Mouse (Mus musculus): Measurements from ENCODE around the gene Lcn11. TPM values are rescaled to one million over a fixed set of nuclear protein-coding genes. Genes with fewer than 3 reads are reported as not detected.
"Not testable (repeated sequence)": the region's sequence is repeated elsewhere in the genome, so short reads cannot be mapped to it uniquely, and the experiment has no call there.

Lcn11 gene
- polyA plus RNA-seq (2015; fragmentation: Nextera tagmentation; extraction: Ambion mirVana) = not detected in 2 replicates

DNA sequence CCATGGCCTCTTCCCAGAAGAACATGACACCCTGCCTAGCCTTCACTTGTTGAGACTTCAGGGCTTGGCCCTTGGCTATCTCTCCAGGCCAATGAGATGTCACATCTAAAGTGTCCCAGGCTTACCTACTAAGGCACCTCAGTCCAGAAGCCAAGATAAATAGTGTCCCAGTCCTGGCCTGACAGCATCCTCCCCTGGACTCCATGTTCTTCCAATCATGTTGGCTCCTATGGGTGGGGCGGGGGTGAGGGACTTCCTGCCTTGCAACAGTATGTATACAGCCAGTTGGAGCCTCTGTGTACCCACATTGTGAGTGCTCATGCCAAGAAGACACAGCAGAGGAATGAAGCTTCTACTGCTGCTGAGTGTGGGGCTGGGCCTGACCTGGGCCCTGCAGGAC, at the start of gene Lcn11:
Gene Lcn11, plus strand, starts transcription at position 301 of the 400 bp plus-strand sequence.
- Histone ChIP-seq H3K27me3 (no peaks in the 10 kb centered on the region), H3K9me3 (no peaks in the 10 kb centered on the region), H3K36me3 (no peaks in the 10 kb centered on the region), H3K4me1 (replicated peaks) (no peaks in the 10 kb centered on the region), H3K4me3 (replicated peaks) (no peak within 1 kb of the TSS), H3K27ac (no peak within 1 kb of the TSS), H3K4me2 (replicated peaks) (no peak within 1 kb of the TSS), H3K9ac (replicated peaks) (no peak within 1 kb of the TSS)
- 83% methylated on average over 1 of the region's 1 CpGs for WGBS
- ATAC-seq = no peak

DNA sequence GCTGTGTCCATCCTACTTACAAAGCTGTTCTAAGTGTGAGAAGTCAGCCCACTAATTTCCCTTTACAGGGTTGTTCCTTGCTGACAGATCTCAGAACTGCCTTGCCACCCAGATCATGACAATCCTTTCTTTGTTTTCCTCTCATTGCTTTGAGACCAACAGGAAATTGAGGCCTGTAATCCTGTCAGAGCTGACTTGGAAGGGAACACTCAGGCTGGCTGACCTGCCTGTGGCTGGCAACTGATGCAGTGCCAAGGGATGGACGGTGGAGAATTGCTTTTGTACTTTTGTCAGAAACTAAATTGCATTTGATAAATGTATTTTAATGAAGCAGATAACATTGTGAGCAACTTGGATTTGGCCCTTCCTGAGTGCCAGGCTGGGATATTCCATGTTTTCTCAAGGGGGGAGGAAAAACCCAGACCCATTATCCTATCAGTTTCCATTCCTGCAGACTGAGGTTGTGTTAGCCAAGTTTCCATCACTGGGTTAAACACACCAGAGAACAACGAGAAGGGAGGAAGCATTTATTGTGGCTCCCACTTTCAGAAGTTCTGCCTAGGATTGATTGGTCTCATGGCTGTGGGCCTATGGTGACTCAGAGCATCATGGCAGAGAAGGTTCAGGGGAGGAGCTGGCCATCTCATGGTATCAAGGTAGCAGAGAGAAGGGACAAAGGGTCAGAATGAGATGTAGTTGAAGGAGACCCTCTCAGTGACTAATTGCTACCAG, 43.5 kb upstream of the Lcn11 start:
- Histone ChIP-seq H3K27me3 (no peaks in the 10 kb centered on the region), H3K27ac (no peak overlapping the region), H3K4me1 (replicated peaks) (no peaks in the 10 kb centered on the region), H3K4me3 (replicated peaks) (no peak overlapping the region), H3K9me3 (no peaks in the 10 kb centered on the region), H3K9ac (replicated peaks) (no peak overlapping the region), H3K36me3 (no peaks in the 10 kb centered on the region), H3K4me2 (replicated peaks) (no peak overlapping the region)
- no peak for ATAC-seq
- WGBS = 68% methylated on average over 2 of the region's 2 CpGs

DNA sequence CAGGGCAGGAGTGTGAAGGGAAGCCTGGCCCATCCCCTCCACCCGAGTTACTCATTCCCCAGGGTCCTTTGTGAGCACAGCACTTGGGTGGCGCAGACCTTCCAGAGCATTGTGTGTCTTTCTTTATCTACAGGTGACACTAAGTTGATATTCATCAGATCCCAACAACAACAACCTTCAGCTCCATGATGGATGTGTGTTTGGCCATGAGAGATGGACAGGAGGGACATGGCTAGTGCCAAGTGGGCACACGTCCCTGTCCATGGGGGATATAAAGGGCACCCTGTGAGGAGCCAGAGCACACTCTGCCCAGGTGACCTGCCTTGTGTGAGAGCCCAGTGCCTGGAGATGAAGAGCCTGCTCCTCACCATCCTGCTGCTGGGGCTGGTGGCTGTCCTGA, 40.1 kb upstream of the Lcn11 start, which contains the start of gene Obp2b:
Gene Obp2b, plus strand, starts transcription at position 301 of the 400 bp plus-strand sequence.
- WGBS = 92% methylated on average over 3 of the region's 3 CpGs
- H3K27ac ChIP-seq; ATAC-seq; H3K9me3 ChIP-seq; H3K4me3 ChIP-seq (replicated peaks); H3K9ac ChIP-seq (replicated peaks); H3K4me1 ChIP-seq (replicated peaks); H3K27me3 ChIP-seq; H3K4me2 ChIP-seq (replicated peaks); H3K36me3 ChIP-seq: not testable (repeated sequence)

DNA sequence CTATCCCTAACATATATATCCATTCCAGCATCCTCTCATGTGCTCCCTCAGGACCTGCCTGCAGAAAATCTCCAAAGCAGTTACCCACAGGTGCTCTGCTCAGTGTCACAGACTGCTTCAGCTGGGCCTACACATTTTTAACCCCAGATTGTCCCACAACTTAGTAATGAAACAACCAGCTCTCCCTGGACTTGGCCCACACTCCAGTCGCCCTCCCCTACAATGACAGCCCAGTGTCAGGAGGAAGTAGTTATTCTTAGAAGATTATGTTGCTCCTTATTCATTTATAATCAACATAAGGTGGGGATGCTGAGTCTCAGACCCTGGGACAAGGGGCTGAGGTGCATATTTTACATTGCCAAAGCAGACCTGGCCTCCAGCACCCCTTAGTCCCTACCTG, 35.1 kb upstream of the Lcn11 start:
- Histone ChIP-seq H3K4me1 (replicated peaks) (no peaks in the 10 kb centered on the region), H3K4me3 (replicated peaks) (no peak overlapping the region), H3K9ac (replicated peaks) (no peak overlapping the region), H3K27me3 (no peaks in the 10 kb centered on the region), H3K27ac (no peak overlapping the region), H3K36me3 (no peaks in the 10 kb centered on the region), H3K4me2 (replicated peaks) (no peak overlapping the region), H3K9me3 (peaks cover 3% of the 10 kb centered on the region; the same call in 1 of the 2 replicates)
- WGBS = 53% methylated on average over 1 of the region's 1 CpGs
- no peak for ATAC-seq

DNA sequence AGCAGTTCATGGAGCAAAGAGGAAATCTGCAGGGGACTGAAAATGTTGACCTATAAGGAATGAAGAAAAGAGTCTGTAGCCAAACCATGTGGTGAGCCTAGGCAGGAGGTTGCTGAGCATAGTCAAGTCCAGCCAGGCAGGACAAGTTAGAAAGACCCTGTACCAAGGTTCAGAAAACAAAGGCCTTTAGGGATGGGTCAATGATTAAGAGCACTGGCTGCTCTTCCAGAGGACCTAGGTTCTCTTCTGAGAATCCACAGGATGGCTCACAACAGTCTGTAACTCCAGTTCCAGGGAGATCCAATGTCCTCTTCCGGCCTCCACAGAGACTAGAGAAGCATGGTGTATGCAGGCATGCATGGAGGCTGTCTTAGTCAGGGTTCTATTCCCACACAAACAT, 22.6 kb upstream of the Lcn11 start:
- 0 out of 2 replicates have a peak, but pooled peaks cover 2% of the 10 kb centered on the region for H3K9me3 ChIP-seq
- no peak overlapping the region for H3K27ac ChIP-seq
- H3K4me3 ChIP-seq (replicated peaks) = no peak overlapping the region
- no peaks in the 10 kb centered on the region for H3K27me3 ChIP-seq
- H3K4me1 ChIP-seq (replicated peaks) = no peaks in the 10 kb centered on the region
- H3K36me3 ChIP-seq = no peaks in the 10 kb centered on the region
- H3K4me2 ChIP-seq (replicated peaks) = no peak overlapping the region
- no peak for ATAC-seq
- 100% methylated on average over 1 of the region's 1 CpGs for WGBS
- H3K9ac ChIP-seq (replicated peaks) = no peak overlapping the region

DNA sequence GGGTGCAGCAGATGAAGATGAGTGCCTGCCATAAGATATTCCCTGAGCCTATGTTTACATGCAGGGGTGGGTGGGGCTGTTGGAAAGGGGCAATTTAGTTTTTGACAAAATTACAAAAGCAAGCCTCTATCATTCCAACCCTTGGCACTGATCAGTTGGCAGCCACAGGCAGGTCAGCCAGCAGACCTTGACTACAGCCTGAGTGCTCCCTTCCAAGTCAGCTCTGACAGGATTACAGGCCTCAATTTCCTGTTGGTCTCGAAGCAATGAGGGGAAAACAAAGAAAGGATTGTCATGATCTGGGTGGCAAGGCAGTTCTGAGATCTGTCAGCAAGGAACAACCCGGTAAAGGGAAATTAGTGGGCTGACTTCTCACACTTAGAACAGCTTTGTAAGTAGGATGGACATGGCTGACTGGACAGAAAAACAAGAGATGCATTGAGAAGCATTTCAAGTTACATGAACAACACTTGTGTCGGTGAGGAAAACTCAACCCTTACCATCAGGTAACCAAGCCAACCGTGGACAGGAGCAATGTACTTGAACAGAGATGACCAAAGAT, 18.7 kb upstream of the Lcn11 start:
- Histone ChIP-seq H3K27me3 (no peaks in the 10 kb centered on the region), H3K4me3 (replicated peaks) (no peak overlapping the region), H3K36me3 (no peaks in the 10 kb centered on the region), H3K9ac (replicated peaks) (no peak overlapping the region), H3K4me2 (replicated peaks) (no peak overlapping the region), H3K9me3 (0 out of 2 replicates have a peak, but pooled peaks cover 2% of the 10 kb centered on the region), H3K4me1 (replicated peaks) (no peaks in the 10 kb centered on the region), H3K27ac (no peak overlapping the region)
- ATAC-seq = no peak
- WGBS = 50% methylated on average over 4 of the region's 4 CpGs

DNA sequence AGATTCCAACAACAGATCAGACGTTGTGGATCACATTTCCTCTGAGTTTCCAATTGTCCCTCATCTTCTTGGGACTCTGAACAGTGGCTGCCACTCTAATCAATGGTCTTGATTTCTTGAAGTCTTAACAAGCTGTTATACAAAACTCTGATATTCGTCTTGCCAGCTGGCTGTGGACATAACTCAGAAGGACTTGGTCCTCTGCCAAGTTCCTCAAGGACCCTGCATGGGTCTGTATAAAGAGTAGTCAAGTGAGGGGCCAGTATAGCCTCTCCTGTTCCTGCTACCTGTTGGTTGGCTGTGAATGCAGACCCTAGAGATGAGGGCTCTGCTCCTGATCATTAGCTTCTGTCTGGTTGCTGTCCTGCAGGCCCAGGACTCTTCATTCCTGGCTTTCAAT, 11.5 kb upstream of the Lcn11 start, which contains the start of gene Lcn3:
Gene Lcn3, plus strand, starts transcription at position 301 of the 400 bp plus-strand sequence.
- Histone ChIP-seq H3K36me3 (no peaks in the 10 kb centered on the region), H3K4me2 (replicated peaks) (no peak within 1 kb of the TSS), H3K9ac (replicated peaks) (no peak within 1 kb of the TSS), H3K27me3 (0 out of 2 replicates have a peak, but pooled peaks cover 2% of the 10 kb centered on the region), H3K9me3 (no peaks in the 10 kb centered on the region), H3K4me3 (replicated peaks) (no peak within 1 kb of the TSS), H3K4me1 (replicated peaks) (no peaks in the 10 kb centered on the region), H3K27ac (no peak within 1 kb of the TSS)
- WGBS = 55% methylated on average over 2 of the region's 2 CpGs
- no peak for ATAC-seq

DNA sequence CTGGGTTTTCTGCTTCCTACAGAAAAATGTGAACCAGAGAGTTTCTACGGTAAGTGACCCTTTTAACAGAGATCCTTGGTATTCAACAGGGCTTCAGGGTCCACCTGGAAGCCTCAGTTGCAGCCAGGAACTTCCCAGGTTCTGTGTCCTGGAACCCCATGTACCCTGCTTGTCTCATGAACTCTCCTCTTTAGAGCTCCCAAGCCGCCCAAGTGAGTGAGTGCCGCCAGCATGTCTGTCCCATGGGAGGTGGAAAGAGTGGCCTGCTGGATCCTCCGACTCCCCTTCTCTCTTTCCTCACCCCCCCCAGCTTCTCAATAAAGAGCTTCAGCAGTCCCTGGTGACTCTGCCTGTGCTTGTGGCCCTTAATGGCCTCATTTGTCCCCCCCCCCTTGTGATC, 9.1 kb upstream of the Lcn11 start:
- WGBS = 91% methylated on average over 4 of the region's 4 CpGs
- Histone ChIP-seq H3K36me3 (no peaks in the 10 kb centered on the region), H3K4me1 (replicated peaks) (no peaks in the 10 kb centered on the region), H3K27me3 (0 out of 2 replicates have a peak, but pooled peaks cover 2% of the 10 kb centered on the region), H3K4me3 (replicated peaks) (no peak overlapping the region), H3K27ac (no peak overlapping the region), H3K9me3 (no peaks in the 10 kb centered on the region), H3K4me2 (replicated peaks) (no peak overlapping the region), H3K9ac (replicated peaks) (no peak overlapping the region)
- no peak for ATAC-seq

DNA sequence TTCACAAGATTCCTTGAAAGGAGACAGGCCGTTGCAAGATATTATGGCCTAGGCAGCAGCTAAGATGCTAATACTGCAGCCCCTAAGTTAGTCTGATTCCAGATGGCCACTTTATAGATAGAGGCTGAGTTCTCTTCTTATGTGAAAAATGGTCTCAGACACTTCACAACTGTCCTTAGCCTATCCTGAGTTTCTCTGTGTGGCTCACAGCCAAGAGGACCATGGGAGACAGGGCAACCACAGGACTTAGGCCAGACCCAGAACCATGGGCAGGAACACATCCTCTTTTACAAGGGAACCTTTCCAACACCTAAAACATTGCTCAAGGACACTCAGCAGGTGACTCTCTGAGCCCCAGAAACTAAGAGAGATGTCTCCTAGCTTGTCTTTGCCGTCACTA, 3.3 kb upstream of the Lcn11 start:
- H3K9me3 ChIP-seq = no peaks in the 10 kb centered on the region
- no peak overlapping the region for H3K4me2 ChIP-seq (replicated peaks)
- no peaks in the 10 kb centered on the region for H3K36me3 ChIP-seq
- ATAC-seq = no peak
- no peak overlapping the region for H3K27ac ChIP-seq
- 85% methylated on average over 2 of the region's 2 CpGs for WGBS
- no peak overlapping the region for H3K4me3 ChIP-seq (replicated peaks)
- H3K9ac ChIP-seq (replicated peaks) = no peak overlapping the region
- H3K27me3 ChIP-seq = no peaks in the 10 kb centered on the region
- H3K4me1 ChIP-seq (replicated peaks) = no peaks in the 10 kb centered on the region

DNA sequence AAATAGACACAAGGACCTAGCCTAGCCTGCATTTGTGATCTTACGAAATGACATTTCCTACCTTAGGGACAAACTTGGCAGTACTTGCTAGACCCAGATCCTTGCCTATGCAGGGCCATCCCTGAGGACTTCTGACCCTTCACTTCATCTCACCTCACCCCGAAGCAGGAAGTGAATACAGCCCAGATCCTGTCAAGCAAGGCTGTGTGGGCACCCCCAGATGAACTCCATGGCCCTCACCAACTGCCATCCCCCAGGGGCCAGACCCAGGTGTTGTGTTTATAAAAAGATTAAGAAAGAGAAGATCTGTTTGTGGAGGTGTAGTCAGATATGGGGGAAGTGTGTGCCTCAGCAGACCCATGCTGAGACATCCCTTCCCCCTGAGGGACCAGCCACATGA, 2.2 kb upstream of the Lcn11 start:
- no peaks in the 10 kb centered on the region for H3K9me3 ChIP-seq
- no peak overlapping the region for H3K4me2 ChIP-seq (replicated peaks)
- H3K4me1 ChIP-seq (replicated peaks) = no peaks in the 10 kb centered on the region
- 84% methylated on average over 2 of the region's 2 CpGs for WGBS
- no peaks in the 10 kb centered on the region for H3K27me3 ChIP-seq
- no peak overlapping the region for H3K9ac ChIP-seq (replicated peaks)
- no peak for ATAC-seq
- no peak overlapping the region for H3K4me3 ChIP-seq (replicated peaks)
- H3K27ac ChIP-seq = no peak overlapping the region
- no peaks in the 10 kb centered on the region for H3K36me3 ChIP-seq

DNA sequence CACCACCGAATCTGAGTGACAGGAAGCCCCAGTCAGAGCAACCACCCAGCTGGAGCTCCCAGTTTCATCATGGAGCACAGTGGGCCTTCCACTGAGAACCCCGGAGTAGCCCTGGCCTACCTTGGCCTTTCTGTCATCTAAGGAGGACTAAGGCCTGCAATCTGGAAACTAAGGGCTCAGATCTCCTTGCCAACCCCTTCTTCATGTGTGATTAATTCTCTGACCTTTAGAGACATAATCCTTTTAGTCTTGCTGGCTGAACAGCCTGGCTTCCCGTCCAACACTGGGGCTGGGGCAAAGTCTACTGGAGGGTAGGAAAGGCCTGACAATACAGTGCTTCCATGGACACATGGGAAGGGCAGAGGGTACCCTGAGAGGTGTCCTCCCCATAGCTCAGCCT, 826 bp upstream of the Lcn11 start:
- H3K4me1 ChIP-seq (replicated peaks) = no peaks in the 10 kb centered on the region
- no peaks in the 10 kb centered on the region for H3K36me3 ChIP-seq
- H3K9ac ChIP-seq (replicated peaks) = no peak overlapping the region
- 46% methylated on average over 3 of the region's 3 CpGs for WGBS
- no peak overlapping the region for H3K4me3 ChIP-seq (replicated peaks)
- no peak for ATAC-seq
- no peaks in the 10 kb centered on the region for H3K27me3 ChIP-seq
- no peaks in the 10 kb centered on the region for H3K9me3 ChIP-seq
- H3K4me2 ChIP-seq (replicated peaks) = no peak overlapping the region
- no peak overlapping the region for H3K27ac ChIP-seq

DNA sequence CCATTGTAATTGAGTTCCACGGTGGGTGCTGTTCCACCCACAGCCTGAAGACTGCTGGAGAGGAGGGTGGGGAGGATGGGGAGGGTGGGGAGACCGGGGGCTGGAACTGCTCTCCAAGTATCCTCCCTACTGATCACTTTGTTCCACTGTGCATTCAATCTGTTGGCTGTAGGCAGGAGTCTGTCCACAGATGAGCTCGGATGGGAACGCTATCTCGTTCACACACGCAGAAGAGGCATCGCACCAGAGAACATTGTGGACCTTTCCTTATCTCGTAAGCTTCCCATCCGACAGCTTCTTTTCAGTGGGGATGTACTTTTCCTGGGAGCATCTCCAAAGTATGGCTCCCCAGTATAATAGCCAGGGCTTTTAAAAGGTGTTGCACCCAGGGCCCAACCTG, 2.3 kb downstream of the Lcn11 start:
- no peak for ATAC-seq
- no peaks in the 10 kb centered on the region for H3K4me1 ChIP-seq (replicated peaks)
- H3K4me2 ChIP-seq (replicated peaks) = no peak overlapping the region
- no peak overlapping the region for H3K4me3 ChIP-seq (replicated peaks)
- WGBS = 91% methylated on average over 9 of the region's 9 CpGs
- H3K27ac ChIP-seq = no peak overlapping the region
- no peak overlapping the region for H3K9ac ChIP-seq (replicated peaks)
- H3K36me3 ChIP-seq = no peaks in the 10 kb centered on the region
- H3K9me3 ChIP-seq = no peaks in the 10 kb centered on the region
- H3K27me3 ChIP-seq = no peaks in the 10 kb centered on the region
